Mouse (Mus musculus): ENCODE results near the gene Ramp1. TPM values are rescaled to one million over a fixed set of nuclear protein-coding genes. Genes with fewer than 3 reads are reported as not detected.

The Ramp1 gene
- polyA plus RNA-seq, 1 experiment: 288 TPM

DNA sequence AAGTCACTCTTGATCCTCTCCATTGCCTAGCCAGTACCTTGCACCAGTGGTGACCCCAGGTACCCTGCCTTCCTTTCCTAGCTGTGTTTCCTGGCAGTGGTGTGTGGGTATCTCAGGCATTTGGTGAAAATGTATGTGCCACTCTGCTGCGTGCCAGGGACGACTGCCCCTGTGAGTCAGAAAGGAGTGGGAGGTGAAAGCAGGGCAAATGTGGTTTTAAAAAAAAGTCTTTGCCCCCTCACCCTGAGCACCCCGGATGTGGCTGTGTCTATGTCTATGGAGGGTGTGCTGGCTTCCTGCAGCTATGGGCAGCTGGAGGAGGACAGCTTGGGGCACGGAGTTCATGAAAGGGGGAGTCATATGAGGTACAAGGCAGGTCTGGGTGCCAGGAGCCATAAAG, 13.6 kb downstream of the Ramp1 start:
- peak overlapping the region; percentile 7; the same call in 1 of the 2 replicates for H3K4me3 ChIP-seq (ENCODE audit: control insufficient read depth, insufficient read depth, low read length)
- H3K27me3 ChIP-seq (ENCODE audit: control insufficient read depth, insufficient read depth, low read length): no peaks in the 10 kb centered on the region
- peak; percentile 85 for DNase-seq
- H3K4me1 ChIP-seq (replicated peaks; ENCODE audit: control insufficient read depth, insufficient read depth, low read length): peaks cover 73% of the 10 kb centered on the region
- H3K36me3 ChIP-seq (ENCODE audit: control insufficient read depth, insufficient read depth, low read length): peaks cover 32% of the 10 kb centered on the region
- WGBS: 10% methylated on average over 4 of the region's 4 CpGs
- H3K27ac ChIP-seq (ENCODE audit: control insufficient read depth, insufficient read depth, low read length): peak overlapping the region; percentile 97
- TF ChIP-seq POLR2A (IDR thresholded peaks at IDR 0.05; ENCODE audit: control insufficient read depth, extremely low read depth, insufficient read depth, low read length, poor library complexity) (peak; percentile 78), CTCF (IDR thresholded peaks at IDR 0.05; ENCODE audit: borderline replicate concordance, control insufficient read depth, extremely low read depth, insufficient read depth, low read length, poor library complexity) (0 out of 2 replicates have a peak, but pooled peaks have one; percentile 8)

DNA sequence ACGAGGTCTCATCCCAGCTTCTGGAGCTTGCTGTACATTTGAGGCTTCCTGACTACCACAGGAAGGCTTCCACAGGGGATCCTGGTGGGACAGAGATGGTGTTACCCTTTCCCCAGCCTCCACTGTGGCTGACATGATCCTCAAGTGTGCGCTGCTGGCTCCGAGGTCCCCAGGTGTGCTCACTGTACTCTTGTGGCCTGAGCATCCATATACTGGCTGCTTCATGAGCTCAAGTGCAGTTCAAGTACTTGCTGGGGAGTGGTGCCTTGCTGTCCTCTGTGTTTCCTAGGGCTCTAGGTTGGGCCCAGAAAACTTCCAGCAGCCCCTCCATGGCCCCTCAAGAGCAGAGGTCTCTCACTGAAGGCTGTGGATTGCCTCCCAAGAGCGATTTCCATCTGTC, 14.1 kb downstream of the Ramp1 start:
- H3K4me3 ChIP-seq (ENCODE audit: control insufficient read depth, insufficient read depth, low read length): no peak overlapping the region
- TF ChIP-seq POLR2A (IDR thresholded peaks at IDR 0.05; ENCODE audit: control insufficient read depth, extremely low read depth, insufficient read depth, low read length, poor library complexity) (no peak), CTCF (IDR thresholded peaks at IDR 0.05; ENCODE audit: borderline replicate concordance, control insufficient read depth, extremely low read depth, insufficient read depth, low read length, poor library complexity) (no peak)
- WGBS: 43% methylated on average over 4 of the region's 4 CpGs
- H3K27me3 ChIP-seq (ENCODE audit: control insufficient read depth, insufficient read depth, low read length): no peaks in the 10 kb centered on the region
- no peak for DNase-seq
- peaks cover 32% of the 10 kb centered on the region for H3K36me3 ChIP-seq (ENCODE audit: control insufficient read depth, insufficient read depth, low read length)
- peak overlapping the region; percentile 97 for H3K27ac ChIP-seq (ENCODE audit: control insufficient read depth, insufficient read depth, low read length)
- H3K4me1 ChIP-seq (replicated peaks; ENCODE audit: control insufficient read depth, insufficient read depth, low read length): peaks cover 69% of the 10 kb centered on the region

DNA sequence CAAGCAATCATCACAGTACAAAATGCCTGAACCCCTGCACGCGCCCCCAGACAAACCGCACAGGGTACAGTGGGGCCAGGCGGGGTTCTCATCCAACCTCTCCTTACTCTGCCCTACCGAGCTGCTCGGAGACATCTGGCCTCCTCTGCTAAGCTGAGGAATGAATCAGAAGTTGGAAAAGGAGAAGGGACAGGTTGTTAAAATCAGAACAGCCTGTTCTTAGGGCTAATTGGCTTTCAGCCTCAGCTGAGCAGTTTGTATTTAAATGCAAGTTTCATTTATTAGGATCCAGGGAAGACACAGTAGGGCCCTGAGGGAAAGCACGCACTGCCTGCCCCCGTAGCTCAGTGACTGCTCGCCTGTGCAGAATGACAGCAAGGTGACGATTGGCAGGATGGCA, 20.2 kb downstream of the Ramp1 start:
- TF ChIP-seq POLR2A (IDR thresholded peaks at IDR 0.05; ENCODE audit: control insufficient read depth, extremely low read depth, insufficient read depth, low read length, poor library complexity): no peak
- TF ChIP-seq CTCF (IDR thresholded peaks at IDR 0.05; ENCODE audit: borderline replicate concordance, control insufficient read depth, extremely low read depth, insufficient read depth, low read length, poor library complexity): no peak
- Histone ChIP-seq H3K4me1 (replicated peaks; ENCODE audit: control insufficient read depth, insufficient read depth, low read length) (peaks cover 35% of the 10 kb centered on the region), H3K27ac (ENCODE audit: control insufficient read depth, insufficient read depth, low read length) (no peak overlapping the region), H3K4me3 (ENCODE audit: control insufficient read depth, insufficient read depth, low read length) (no peak overlapping the region), H3K36me3 (ENCODE audit: control insufficient read depth, insufficient read depth, low read length) (peaks cover 70% of the 10 kb centered on the region), H3K27me3 (ENCODE audit: control insufficient read depth, insufficient read depth, low read length) (no peaks in the 10 kb centered on the region)
- 98% methylated on average over 10 of the region's 10 CpGs for whole genome bisulfite sequencing
- DNase-seq: no peak

DNA sequence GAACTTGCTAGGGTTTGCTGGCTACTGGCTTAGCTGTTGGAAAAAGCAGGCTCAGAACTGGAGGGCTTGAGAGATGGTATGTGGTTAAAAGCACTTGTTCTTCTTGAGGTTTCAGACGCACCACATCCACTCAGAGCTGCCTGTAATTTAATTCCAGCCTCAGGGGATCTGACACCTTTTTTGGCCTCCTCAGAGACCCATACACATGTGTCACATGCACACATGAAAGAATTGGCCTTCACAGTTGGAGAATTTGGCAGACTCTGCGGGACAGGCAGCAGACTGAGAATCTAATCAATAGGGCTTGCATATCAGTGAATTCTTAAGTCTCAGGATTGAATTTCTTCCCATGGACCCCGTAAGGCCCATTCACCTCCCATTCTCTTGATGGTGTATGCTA, 21.5 kb downstream of the Ramp1 start:
- Histone ChIP-seq H3K27ac (ENCODE audit: control insufficient read depth, insufficient read depth, low read length) (no peak overlapping the region), H3K36me3 (ENCODE audit: control insufficient read depth, insufficient read depth, low read length) (peaks cover 74% of the 10 kb centered on the region), H3K4me3 (ENCODE audit: control insufficient read depth, insufficient read depth, low read length) (no peak overlapping the region), H3K27me3 (ENCODE audit: control insufficient read depth, insufficient read depth, low read length) (no peaks in the 10 kb centered on the region), H3K4me1 (replicated peaks; ENCODE audit: control insufficient read depth, insufficient read depth, low read length) (peaks cover 25% of the 10 kb centered on the region)
- no peak for DNase-seq
- 73% methylated on average over 3 of the region's 3 CpGs for WGBS
- TF ChIP-seq POLR2A (IDR thresholded peaks at IDR 0.05; ENCODE audit: control insufficient read depth, extremely low read depth, insufficient read depth, low read length, poor library complexity) (no peak), CTCF (IDR thresholded peaks at IDR 0.05; ENCODE audit: borderline replicate concordance, control insufficient read depth, extremely low read depth, insufficient read depth, low read length, poor library complexity) (no peak)

- no peaks in the 10 kb centered on the region for H3K27me3 ChIP-seq (ENCODE audit: control insufficient read depth, insufficient read depth, low read length)
- 96% methylated on average over 5 of the region's 5 CpGs for WGBS
- TF ChIP-seq POLR2A (IDR thresholded peaks at IDR 0.05; ENCODE audit: control insufficient read depth, extremely low read depth, insufficient read depth, low read length, poor library complexity) (no peak), CTCF (IDR thresholded peaks at IDR 0.05; ENCODE audit: borderline replicate concordance, control insufficient read depth, extremely low read depth, insufficient read depth, low read length, poor library complexity) (no peak)
- DNase-seq: no peak
- H3K4me1 ChIP-seq (replicated peaks; ENCODE audit: control insufficient read depth, insufficient read depth, low read length): peaks cover 17% of the 10 kb centered on the region
- H3K27ac ChIP-seq (ENCODE audit: control insufficient read depth, insufficient read depth, low read length): no peak overlapping the region
- H3K4me3 ChIP-seq (ENCODE audit: control insufficient read depth, insufficient read depth, low read length): no peak overlapping the region
- H3K36me3 ChIP-seq (ENCODE audit: control insufficient read depth, insufficient read depth, low read length): peaks cover 67% of the 10 kb centered on the region
These were observed 24.7 kb downstream of the Ramp1 start for GRCm38 (mm10) chr1:91204221-91204765.

GRCm38 (mm10) chr1:91205651-91206050, 26.0 kb downstream of the Ramp1 start:
- Histone ChIP-seq H3K4me1 (replicated peaks; ENCODE audit: control insufficient read depth, insufficient read depth, low read length) (peaks cover 19% of the 10 kb centered on the region), H3K27me3 (ENCODE audit: control insufficient read depth, insufficient read depth, low read length) (no peaks in the 10 kb centered on the region), H3K4me3 (ENCODE audit: control insufficient read depth, insufficient read depth, low read length) (no peak overlapping the region), H3K36me3 (ENCODE audit: control insufficient read depth, insufficient read depth, low read length) (peaks cover 59% of the 10 kb centered on the region), H3K27ac (ENCODE audit: control insufficient read depth, insufficient read depth, low read length) (no peak overlapping the region)
- 87% methylated on average over 6 of the region's 6 CpGs for WGBS
- TF ChIP-seq POLR2A (IDR thresholded peaks at IDR 0.05; ENCODE audit: control insufficient read depth, extremely low read depth, insufficient read depth, low read length, poor library complexity) (no peak), CTCF (IDR thresholded peaks at IDR 0.05; ENCODE audit: borderline replicate concordance, control insufficient read depth, extremely low read depth, insufficient read depth, low read length, poor library complexity) (no peak)
- DNase-seq: no peak

- Histone ChIP-seq H3K4me3 (ENCODE audit: control insufficient read depth, insufficient read depth, low read length) (no peak overlapping the region), H3K27me3 (ENCODE audit: control insufficient read depth, insufficient read depth, low read length) (no peaks in the 10 kb centered on the region), H3K36me3 (ENCODE audit: control insufficient read depth, insufficient read depth, low read length) (peaks cover 53% of the 10 kb centered on the region), H3K4me1 (replicated peaks; ENCODE audit: control insufficient read depth, insufficient read depth, low read length) (peaks cover 25% of the 10 kb centered on the region), H3K27ac (ENCODE audit: control insufficient read depth, insufficient read depth, low read length) (no peak overlapping the region)
- TF ChIP-seq CTCF (IDR thresholded peaks at IDR 0.05; ENCODE audit: borderline replicate concordance, control insufficient read depth, extremely low read depth, insufficient read depth, low read length, poor library complexity): no peak
- no peak for DNase-seq
- 95% methylated on average over 8 of the region's 8 CpGs for WGBS
These were observed 26.7 kb downstream of the Ramp1 start for GRCm38 (mm10) chr1:91206336-91206735.

Measured in thymus, adult 2 months (tissue).